Mouse (Mus musculus): ENCODE measurements around the gene Fgd2. TPM values are rescaled to one million over a fixed set of nuclear protein-coding genes. Genes with fewer than 3 reads are reported as not detected.

Gene Fgd2
- polyA plus RNA-seq, 1 experiment from 2014 or later, result 6.5 TPM

DNA sequence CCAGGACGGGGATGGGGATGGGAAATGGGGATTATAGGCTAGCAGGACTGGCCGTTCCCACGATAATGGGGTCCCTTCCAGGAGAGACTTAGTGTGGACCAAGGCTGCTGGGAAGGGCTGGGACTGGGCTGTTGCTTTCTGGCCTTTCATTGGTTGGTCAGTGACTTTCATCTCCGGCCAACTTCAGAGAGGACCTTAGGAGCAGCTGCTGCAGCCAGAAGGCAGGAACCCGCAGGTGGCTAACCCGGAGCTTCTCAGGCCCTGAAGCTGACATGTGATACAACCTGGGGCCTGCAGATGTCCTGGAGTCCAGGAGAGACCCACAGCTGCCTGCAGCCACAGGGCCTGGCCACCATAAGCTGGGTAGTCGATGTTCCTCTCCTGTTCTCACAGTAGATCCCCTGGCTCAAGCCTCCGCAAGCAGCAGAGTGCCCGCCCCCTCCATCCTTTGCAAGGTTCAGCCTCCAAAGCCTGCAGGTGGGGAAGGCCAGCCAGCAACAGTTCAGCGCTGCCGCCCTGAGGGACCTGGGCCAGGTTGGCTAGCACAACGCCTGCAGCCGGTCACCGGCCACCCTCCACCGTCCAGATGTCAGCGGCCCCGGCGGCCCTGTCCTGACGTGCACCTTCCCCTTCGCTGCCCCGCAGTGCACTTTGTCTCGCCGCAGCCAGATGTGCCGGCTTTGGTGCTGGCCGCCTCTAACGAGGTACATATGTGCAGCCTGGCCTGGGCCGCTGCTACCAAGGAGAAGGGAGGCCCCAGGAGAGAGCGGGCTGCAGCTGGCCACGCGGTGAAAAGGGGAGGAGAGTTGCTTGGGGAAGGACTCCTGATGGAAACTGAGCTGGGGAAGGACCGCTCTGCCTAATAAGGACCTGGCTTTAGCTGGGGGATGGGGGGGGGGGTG is 55.3 kb downstream of the Fgd2 start:
- Histone ChIP-seq H3K27me3 (peaks cover 68% of the 10 kb centered on the region), H3K27ac (replicated peaks) (no peak overlapping the region), H3K9ac (no peak overlapping the region; the same call in 1 of the 2 replicates), H3K4me3 (replicated peaks) (0 out of 2 replicates have a peak overlapping the region, but pooled peaks have one; percentile 17), H3K4me2 (peak overlapping the region; percentile 43), H3K9me3 (replicated peaks) (no peaks in the 10 kb centered on the region), H3K4me1 (replicated peaks) (peaks cover 38% of the 10 kb centered on the region), H3K36me3 (replicated peaks) (no peaks in the 10 kb centered on the region)
- 30% methylated on average over 31 of the region's 31 CpGs for WGBS (ENCODE audit: insufficient replicate concordance)
- ATAC-seq (ENCODE audit: insufficient read depth), result no peak

DNA sequence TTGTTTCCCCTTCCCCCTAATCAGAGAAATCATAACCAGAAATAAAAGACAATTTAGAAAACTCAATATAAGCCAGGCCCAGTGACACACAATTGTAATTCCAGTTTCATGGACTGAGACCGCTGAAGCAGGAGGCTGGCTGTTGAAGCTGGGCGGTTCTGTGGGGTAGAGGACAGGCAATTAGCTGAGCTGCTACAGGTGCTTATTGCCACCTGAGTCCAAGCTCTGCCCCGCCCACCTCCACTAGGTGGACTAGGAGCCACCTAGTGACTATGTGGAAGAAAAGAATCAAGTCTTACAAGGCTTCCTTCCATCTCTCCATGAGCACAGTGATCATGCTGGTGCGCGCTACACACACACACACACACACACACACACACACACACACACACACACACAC is 56.0 kb downstream of the Fgd2 start:
- peaks cover 62% of the 10 kb centered on the region for H3K27me3 ChIP-seq
- H3K4me2 ChIP-seq, result no peak overlapping the region

DNA sequence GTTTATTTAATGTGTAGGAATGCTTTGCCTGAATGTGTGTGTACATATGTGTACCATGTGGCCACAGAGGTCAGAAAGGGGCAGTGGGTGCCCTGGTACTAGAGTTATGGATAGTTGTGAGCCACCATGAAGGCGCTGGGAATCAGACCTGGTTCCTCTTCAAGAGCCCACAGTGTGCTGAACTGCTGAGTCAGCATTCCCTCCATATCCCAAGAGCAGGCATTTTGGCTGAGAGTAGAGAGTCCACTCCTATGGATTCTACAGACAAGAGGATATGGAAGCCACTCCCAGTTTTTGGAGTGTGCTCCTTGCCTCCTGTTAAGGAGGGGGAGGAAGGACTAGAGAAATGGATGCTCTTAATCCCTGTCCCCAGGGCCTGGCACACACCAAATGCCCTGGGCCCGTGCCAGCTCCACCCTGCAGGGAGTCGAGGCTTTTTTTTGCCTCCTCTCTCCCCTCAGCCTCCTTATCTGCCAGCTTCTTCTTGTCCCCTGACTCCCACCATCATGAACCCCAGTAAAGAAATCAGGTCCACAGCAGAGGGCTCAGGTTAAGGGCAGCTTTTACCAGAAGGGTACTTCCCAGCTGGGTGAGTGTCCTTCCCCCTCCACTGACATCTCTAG is 58.2 kb downstream of the Fgd2 start:
- Histone ChIP-seq H3K27me3 (peaks cover 53% of the 10 kb centered on the region), H3K27ac (replicated peaks) (no peak overlapping the region), H3K4me1 (replicated peaks) (peaks cover 44% of the 10 kb centered on the region), H3K4me3 (replicated peaks) (no peak overlapping the region), H3K9me3 (replicated peaks) (0 out of 2 replicates have a peak, but pooled peaks cover 5% of the 10 kb centered on the region), H3K4me2 (no peak overlapping the region), H3K9ac (no peak overlapping the region), H3K36me3 (replicated peaks) (no peaks in the 10 kb centered on the region)
- WGBS (ENCODE audit: insufficient replicate concordance), result 37% methylated on average over 3 of the region's 3 CpGs
- ATAC-seq (ENCODE audit: insufficient read depth), result no peak

More for the DNA sequence above, 56.0 kb downstream of the Fgd2 start:
- Histone ChIP-seq H3K36me3 (replicated peaks) (no peaks in the 10 kb centered on the region), H3K4me1 (replicated peaks) (peaks cover 38% of the 10 kb centered on the region), H3K27ac (replicated peaks) (no peak overlapping the region), H3K9ac (no peak overlapping the region), H3K9me3 (replicated peaks) (no peaks in the 10 kb centered on the region), H3K4me3 (replicated peaks) (no peak overlapping the region)
- 75% methylated on average over 5 of the region's 5 CpGs for WGBS (ENCODE audit: insufficient replicate concordance)
- no peak for ATAC-seq (ENCODE audit: insufficient read depth)

DNA sequence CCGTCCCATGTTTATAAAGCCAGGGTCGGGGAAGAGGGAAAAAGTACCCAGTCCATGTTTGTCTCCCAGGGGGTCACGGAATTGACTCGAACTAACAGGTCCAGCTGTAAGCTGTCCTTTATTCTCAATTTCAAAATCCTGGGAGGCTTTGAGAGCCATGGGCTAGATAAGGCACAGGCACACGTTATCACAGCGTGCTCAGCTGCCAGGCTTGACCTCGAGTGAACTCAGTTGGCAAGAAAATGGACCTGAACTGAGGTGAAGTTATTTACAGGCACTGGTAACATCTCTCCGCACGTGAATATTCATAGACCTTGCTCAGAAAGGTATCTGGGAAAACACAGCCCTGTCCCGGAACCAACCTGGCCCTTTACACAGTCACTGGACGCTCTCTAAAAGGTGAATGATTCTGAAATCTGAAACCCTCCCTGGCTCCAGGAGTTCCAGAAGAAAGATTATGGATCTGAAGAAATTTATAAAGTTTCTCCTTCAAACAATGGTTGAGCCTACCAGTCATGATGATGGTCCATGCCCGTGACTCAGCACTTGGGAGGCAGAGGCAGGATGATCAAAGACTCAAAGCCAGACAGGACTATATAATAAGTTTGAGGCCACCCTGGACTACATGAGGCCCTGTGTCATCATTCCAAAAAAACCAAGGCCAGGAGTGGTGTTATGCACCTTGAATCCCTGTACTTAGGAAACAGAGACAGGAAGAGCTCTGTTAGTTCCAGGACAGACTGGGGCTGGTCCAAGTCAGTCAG is 59.4 kb downstream of the Fgd2 start:
- Histone ChIP-seq H3K36me3 (replicated peaks) (no peaks in the 10 kb centered on the region), H3K27ac (replicated peaks) (peak overlapping the region; percentile 45; the same call in 1 of the 2 replicates), H3K4me3 (replicated peaks) (no peak overlapping the region), H3K4me2 (no peak overlapping the region), H3K9ac (0 out of 2 replicates have a peak overlapping the region, but pooled peaks have one; percentile 2), H3K4me1 (replicated peaks) (peaks cover 43% of the 10 kb centered on the region), H3K9me3 (replicated peaks) (0 out of 2 replicates have a peak, but pooled peaks cover 5% of the 10 kb centered on the region), H3K27me3 (peaks cover 51% of the 10 kb centered on the region)
- peak; percentile 60; the same call in 1 of the 2 replicates for ATAC-seq (ENCODE audit: insufficient read depth)
- 49% methylated on average over 12 of the region's 12 CpGs for WGBS (ENCODE audit: insufficient replicate concordance)

DNA sequence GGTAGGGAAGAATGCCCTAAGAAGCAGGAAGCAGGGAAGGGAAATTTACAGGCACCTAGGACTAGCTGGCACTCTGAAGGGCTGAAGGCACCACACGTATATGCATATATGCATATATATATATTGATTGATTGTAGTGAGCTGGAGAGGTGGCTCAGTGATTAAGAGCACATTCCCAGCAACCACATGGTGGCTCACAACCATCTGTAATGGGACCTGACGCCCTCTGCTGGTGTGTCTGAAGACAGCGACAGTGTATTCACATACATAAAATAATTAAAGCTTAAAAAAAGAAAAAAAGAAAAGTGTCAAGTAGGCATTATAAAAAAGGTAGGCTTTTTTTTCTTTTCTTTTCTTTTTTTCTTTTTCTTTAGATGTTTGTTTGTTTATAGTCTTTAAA is 60.6 kb downstream of the Fgd2 start:
- Histone ChIP-seq H3K27me3 (peaks cover 45% of the 10 kb centered on the region), H3K27ac (replicated peaks) (no peak overlapping the region), H3K9me3 (replicated peaks) (0 out of 2 replicates have a peak, but pooled peaks cover 5% of the 10 kb centered on the region), H3K4me3 (replicated peaks) (no peak overlapping the region), H3K4me1 (replicated peaks) (peaks cover 37% of the 10 kb centered on the region), H3K4me2 (no peak overlapping the region), H3K36me3 (replicated peaks) (no peaks in the 10 kb centered on the region), H3K9ac (no peak overlapping the region)
- ATAC-seq (ENCODE audit: insufficient read depth), result no peak
- 72% methylated on average over 3 of the region's 3 CpGs for WGBS (ENCODE audit: insufficient replicate concordance)

DNA sequence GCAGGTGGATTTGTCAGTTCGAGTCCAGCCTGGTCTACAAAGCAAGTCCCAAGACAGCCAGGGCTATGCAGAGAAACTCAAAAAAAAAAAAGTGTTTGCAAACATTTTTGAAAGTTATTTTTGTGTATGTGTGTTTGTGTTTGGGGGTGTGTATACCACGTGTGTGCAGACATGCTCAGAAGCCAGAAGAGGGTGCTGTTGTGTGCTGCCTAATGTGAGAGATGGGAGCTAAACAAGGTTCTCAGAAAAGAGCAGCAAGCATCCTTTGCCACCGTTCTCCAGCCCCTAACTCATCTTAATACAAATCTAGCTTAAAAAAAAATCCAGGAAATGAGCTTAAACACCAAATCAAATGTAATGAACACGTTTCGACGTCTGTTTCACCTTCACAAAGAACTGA is 61.6 kb downstream of the Fgd2 start:
- H3K36me3 ChIP-seq (replicated peaks), result no peaks in the 10 kb centered on the region
- no peak for ATAC-seq (ENCODE audit: insufficient read depth)
- H3K4me3 ChIP-seq (replicated peaks), result no peak overlapping the region
- WGBS (ENCODE audit: insufficient replicate concordance), result 77% methylated on average over 6 of the region's 6 CpGs
- no peak overlapping the region for H3K9ac ChIP-seq
- H3K27ac ChIP-seq (replicated peaks), result no peak overlapping the region
- H3K4me1 ChIP-seq (replicated peaks), result peaks cover 35% of the 10 kb centered on the region
- no peak overlapping the region for H3K4me2 ChIP-seq
- 0 out of 2 replicates have a peak, but pooled peaks cover 5% of the 10 kb centered on the region for H3K9me3 ChIP-seq (replicated peaks)
- peaks cover 38% of the 10 kb centered on the region for H3K27me3 ChIP-seq

DNA sequence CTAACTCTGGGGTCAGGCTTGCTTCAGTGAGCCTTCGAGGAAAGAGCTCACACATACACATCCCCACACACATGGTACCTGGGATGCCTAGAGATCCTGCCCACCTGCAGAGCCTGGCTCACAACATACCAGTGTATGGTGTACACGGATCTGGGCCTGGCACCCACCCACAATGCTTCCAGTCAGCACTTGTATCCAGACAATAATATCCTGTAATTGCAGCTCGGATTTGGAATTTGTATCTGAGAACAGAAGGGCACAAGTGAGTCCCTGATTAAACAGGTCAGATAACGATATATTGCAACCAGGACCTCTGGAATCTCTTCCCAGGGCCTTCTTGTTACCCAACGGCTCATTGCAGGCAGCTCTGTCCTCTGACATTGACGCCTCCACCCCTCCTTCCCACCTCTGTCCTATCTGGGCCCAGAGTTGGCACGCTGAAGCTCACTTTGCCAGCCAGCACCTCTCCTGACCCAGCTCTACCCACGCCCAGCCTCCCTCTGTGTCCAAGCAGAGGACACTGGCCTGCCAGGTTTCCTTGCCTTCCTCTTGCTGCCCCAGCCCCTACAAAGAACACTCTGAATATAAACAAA is 62.3 kb downstream of the Fgd2 start:
- no peak overlapping the region for H3K4me3 ChIP-seq (replicated peaks)
- peaks cover 37% of the 10 kb centered on the region for H3K4me1 ChIP-seq (replicated peaks)
- no peak overlapping the region for H3K4me2 ChIP-seq
- ATAC-seq (ENCODE audit: insufficient read depth), result no peak
- WGBS (ENCODE audit: insufficient replicate concordance), result 71% methylated on average over 8 of the region's 8 CpGs
- no peaks in the 10 kb centered on the region for H3K36me3 ChIP-seq (replicated peaks)
- H3K27me3 ChIP-seq, result peaks cover 38% of the 10 kb centered on the region
- H3K9me3 ChIP-seq (replicated peaks), result 0 out of 2 replicates have a peak, but pooled peaks cover 5% of the 10 kb centered on the region
- no peak overlapping the region for H3K27ac ChIP-seq (replicated peaks)
- no peak overlapping the region for H3K9ac ChIP-seq

DNA sequence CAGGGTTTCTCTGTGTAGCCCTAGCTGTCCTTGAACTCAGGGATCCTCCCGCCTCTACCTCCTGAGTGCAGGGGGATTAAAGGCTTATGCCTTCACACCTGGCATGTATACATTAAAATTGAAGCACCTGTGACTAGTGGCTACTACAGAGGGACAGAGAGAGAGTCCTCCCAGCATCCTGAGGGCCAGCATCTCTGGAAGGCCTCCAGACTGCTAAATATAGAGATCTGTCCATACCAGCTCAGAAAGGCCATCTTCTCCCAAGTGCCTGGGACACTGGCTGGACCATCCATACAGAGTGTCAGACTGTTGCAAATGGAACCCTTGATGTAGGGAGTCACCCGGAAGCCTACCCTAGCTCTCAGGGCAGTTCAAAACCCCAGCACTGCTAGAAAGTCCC is 63.3 kb downstream of the Fgd2 start:
- 74% methylated on average over 2 of the region's 2 CpGs for WGBS (ENCODE audit: insufficient replicate concordance)
- no peak overlapping the region for H3K9ac ChIP-seq
- no peak for ATAC-seq (ENCODE audit: insufficient read depth)
- 0 out of 2 replicates have a peak, but pooled peaks cover 5% of the 10 kb centered on the region for H3K9me3 ChIP-seq (replicated peaks)
- H3K27me3 ChIP-seq, result peaks cover 32% of the 10 kb centered on the region
- H3K4me1 ChIP-seq (replicated peaks), result peaks cover 39% of the 10 kb centered on the region
- no peak overlapping the region for H3K4me3 ChIP-seq (replicated peaks)
- H3K36me3 ChIP-seq (replicated peaks), result no peaks in the 10 kb centered on the region
- no peak overlapping the region for H3K4me2 ChIP-seq
- no peak overlapping the region for H3K27ac ChIP-seq (replicated peaks)

DNA sequence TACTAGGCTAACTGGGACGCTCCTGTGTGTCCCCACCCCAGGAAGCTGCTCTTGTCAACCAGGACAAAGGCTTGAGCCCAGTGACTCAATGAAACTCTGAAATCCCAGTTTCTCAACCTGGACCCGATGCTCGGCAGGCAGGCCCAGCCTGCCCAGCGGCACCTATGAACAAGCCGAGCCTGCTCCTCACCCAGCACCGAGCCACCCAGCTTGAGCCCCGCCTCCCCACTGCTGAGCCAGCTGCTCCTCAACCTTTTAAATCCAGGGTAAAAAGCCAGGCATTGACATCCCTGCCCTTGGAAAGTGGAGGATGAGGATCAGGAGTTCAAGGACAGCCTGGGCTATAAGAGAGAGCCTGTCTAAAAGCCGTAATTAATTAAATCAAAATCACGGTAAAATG is 64.6 kb downstream of the Fgd2 start:
- Histone ChIP-seq H3K4me1 (replicated peaks) (peaks cover 35% of the 10 kb centered on the region), H3K36me3 (replicated peaks) (no peaks in the 10 kb centered on the region), H3K4me3 (replicated peaks) (no peak overlapping the region), H3K9ac (no peak overlapping the region), H3K27me3 (peaks cover 26% of the 10 kb centered on the region), H3K4me2 (no peak overlapping the region), H3K9me3 (replicated peaks) (0 out of 2 replicates have a peak, but pooled peaks cover 5% of the 10 kb centered on the region), H3K27ac (replicated peaks) (no peak overlapping the region)
- no peak for ATAC-seq (ENCODE audit: insufficient read depth)
- 72% methylated on average over 9 of the region's 9 CpGs for WGBS (ENCODE audit: insufficient replicate concordance)

DNA sequence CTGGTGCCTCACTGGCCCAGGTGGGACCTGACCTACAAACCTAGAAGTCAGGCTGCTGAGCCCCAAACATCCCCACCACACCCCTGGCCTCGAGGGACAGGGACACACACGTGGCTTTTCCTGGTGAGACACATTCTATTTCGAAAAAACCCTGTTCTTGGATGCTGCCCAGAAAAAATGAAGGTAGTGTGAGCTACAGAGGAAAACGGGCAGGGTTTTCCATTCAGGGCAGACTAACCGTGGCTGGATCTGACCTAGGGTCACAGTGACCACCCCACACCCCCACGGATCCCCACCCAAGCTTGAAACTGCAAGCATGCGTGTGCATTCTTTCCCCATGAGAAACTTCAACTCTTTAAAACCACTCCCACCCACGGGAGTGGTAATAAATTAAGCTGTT is 67.5 kb downstream of the Fgd2 start:
- H3K36me3 ChIP-seq (replicated peaks), result no peaks in the 10 kb centered on the region
- H3K4me2 ChIP-seq, result no peak overlapping the region
- H3K9ac ChIP-seq, result no peak overlapping the region
- H3K27ac ChIP-seq (replicated peaks), result no peak overlapping the region
- no peak overlapping the region for H3K4me3 ChIP-seq (replicated peaks)
- H3K9me3 ChIP-seq (replicated peaks), result no peaks in the 10 kb centered on the region
- peaks cover 47% of the 10 kb centered on the region for H3K4me1 ChIP-seq (replicated peaks)
- no peak for ATAC-seq (ENCODE audit: insufficient read depth)
- 52% methylated on average over 8 of the region's 8 CpGs for whole genome bisulfite sequencing (ENCODE audit: insufficient replicate concordance)
- peaks cover 43% of the 10 kb centered on the region for H3K27me3 ChIP-seq

Measured in liver, embryonic 15.5 days (tissue).